Mouse (Mus musculus) neural tube, embryonic 13.5 days (tissue): ENCODE data around the gene Prkce. TPM values are rescaled to one million over a fixed set of nuclear protein-coding genes. Genes with fewer than 3 reads are reported as not detected.

Source experiments
- ATAC-seq: fragments of 200-750 bp; cut with Nextera tagmentation; 2 replicates; pipeline ENCODE4 v1.8.0; 2017; ENCODE audit warnings: low read depth, mild to moderate bottlenecking, moderate TSS enrichment, moderate library complexity
- H3K27ac ChIP-seq: fragments of 300-500 bp; sonication (generic); replicated peaks from 2 replicates; pipeline ENCODE4 v1.5.1; 2015; ENCODE audit warnings: moderate library complexity, mild to moderate bottlenecking, inconsistent platforms
- H3K27me3 ChIP-seq: fragments of 300-500 bp; sonication (generic); 2 replicates; pipeline ENCODE4 v1.6.1; 2015; ENCODE audit warnings: mild to moderate bottlenecking, inconsistent platforms
- H3K36me3 ChIP-seq: fragments of 300-500 bp; sonication (generic); 2 replicates; pipeline ENCODE4 v1.6.1; 2015; ENCODE audit warnings: mild to moderate bottlenecking, inconsistent platforms
- H3K4me1 ChIP-seq: fragments of 300-500 bp; sonication (generic); replicated peaks from 2 replicates; pipeline ENCODE4 v1.6.1; 2015; ENCODE audit warnings: inconsistent platforms
- H3K4me2 ChIP-seq: fragments of 300-500 bp; sonication (generic); 2 replicates; pipeline ENCODE4 v1.6.1; 2015; ENCODE audit warnings: inconsistent platforms, mild to moderate bottlenecking, moderate library complexity
- H3K4me3 ChIP-seq: fragments of 300-500 bp; sonication (generic); 2 replicates; pipeline ENCODE4 v1.5.1; 2015; ENCODE audit warnings: mild to moderate bottlenecking, inconsistent platforms
- H3K9ac ChIP-seq: fragments of 300-500 bp; sonication (generic); 2 replicates; pipeline ENCODE4 v1.6.1; 2015; ENCODE audit warnings: moderate library complexity, mild to moderate bottlenecking, inconsistent platforms
- H3K9me3 ChIP-seq: fragments of 300-500 bp; sonication (generic); 2 replicates; pipeline ENCODE4 v1.6.1; 2016; ENCODE audit warnings: inconsistent platforms
- WGBS: fragments of 180-500 bp; shearing (Covaris S2); methylation state at CpG from one replicate; pipeline ENCODE4 v1.1.7; 2015; 5-methylcytosine and 5-hydroxymethylcytosine counted together
- polyA plus RNA-seq: library from polyadenylated mRNA; unstranded; fragments of >200 nt; fragmentation: Nextera tagmentation; extraction: Ambion mirVana; gene quantifications from 2 replicates; pipeline ENCODE4 v1.2.1, GENCODE M21; 2015

Gene Prkce
- polyA plus RNA-seq, 1 experiment from 2014 or later: 27.7 TPM

GRCm38 (mm10) chr17:86535096-86535495 lies 367.5 kb downstream of the Prkce start:
- H3K27me3 ChIP-seq: no peaks in the 10 kb centered on the region
- 74% methylated on average over 10 of the region's 10 CpGs for WGBS
- H3K9ac ChIP-seq: 0 out of 2 replicates have a peak overlapping the region, but pooled peaks have one; percentile 13
- no peaks in the 10 kb centered on the region for H3K9me3 ChIP-seq
- H3K4me1 ChIP-seq: peaks cover 32% of the 10 kb centered on the region
- H3K36me3 ChIP-seq: no peaks in the 10 kb centered on the region
- no peak overlapping the region for H3K4me2 ChIP-seq
- H3K4me3 ChIP-seq: no peak overlapping the region
- ATAC-seq: peak; percentile 38; the same call in 1 of the 2 replicates
- H3K27ac ChIP-seq: peak overlapping the region; percentile 43; the same call in 1 of the 2 replicates

- WGBS: 54% methylated on average over 22 of the region's 22 CpGs
- Histone ChIP-seq H3K9ac (no peak overlapping the region), H3K36me3 (no peaks in the 10 kb centered on the region), H3K4me1 (peaks cover 32% of the 10 kb centered on the region), H3K27ac (0 out of 2 replicates have a peak overlapping the region, but pooled peaks have one; percentile 2), H3K4me2 (peak overlapping the region; percentile 25), H3K27me3 (no peaks in the 10 kb centered on the region), H3K4me3 (no peak overlapping the region), H3K9me3 (no peaks in the 10 kb centered on the region)
- peak; percentile 71; the same call in 1 of the 2 replicates for ATAC-seq
Observed at GRCm38 (mm10) chr17:86535827-86536656, 368.5 kb downstream of the Prkce start.

- ATAC-seq: no peak
- Histone ChIP-seq H3K4me2 (no peak overlapping the region), H3K4me3 (no peak overlapping the region), H3K9me3 (no peaks in the 10 kb centered on the region), H3K4me1 (peaks cover 17% of the 10 kb centered on the region; the same call in 1 of the 2 replicates), H3K9ac (no peak overlapping the region), H3K27me3 (no peaks in the 10 kb centered on the region), H3K36me3 (no peaks in the 10 kb centered on the region), H3K27ac (no peak overlapping the region)
- 67% methylated on average over 18 of the region's 18 CpGs for WGBS
Observed at GRCm38 (mm10) chr17:86539881-86540430, 372.4 kb downstream of the Prkce start.

DNA sequence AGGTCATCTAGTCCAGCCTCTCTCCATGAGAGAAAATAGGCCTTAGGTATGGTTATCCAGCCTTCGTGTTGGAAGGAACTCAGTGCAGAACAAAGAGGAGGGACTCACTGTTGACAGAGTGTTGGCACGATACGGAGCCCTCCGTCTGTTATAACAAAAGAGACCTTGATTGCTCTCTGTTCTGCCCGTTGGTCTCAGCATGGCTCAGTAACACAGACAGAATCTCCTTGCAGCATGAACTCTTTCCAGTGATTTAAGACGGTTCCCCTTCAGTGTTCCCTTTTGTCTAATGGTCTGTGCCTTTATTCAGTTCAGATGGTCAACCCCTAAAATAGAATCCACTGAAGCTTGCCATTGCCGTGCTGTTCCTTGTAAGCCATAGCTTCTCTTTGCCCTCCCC lies 378.9 kb downstream of the Prkce start:
- ATAC-seq: no peak

DNA sequence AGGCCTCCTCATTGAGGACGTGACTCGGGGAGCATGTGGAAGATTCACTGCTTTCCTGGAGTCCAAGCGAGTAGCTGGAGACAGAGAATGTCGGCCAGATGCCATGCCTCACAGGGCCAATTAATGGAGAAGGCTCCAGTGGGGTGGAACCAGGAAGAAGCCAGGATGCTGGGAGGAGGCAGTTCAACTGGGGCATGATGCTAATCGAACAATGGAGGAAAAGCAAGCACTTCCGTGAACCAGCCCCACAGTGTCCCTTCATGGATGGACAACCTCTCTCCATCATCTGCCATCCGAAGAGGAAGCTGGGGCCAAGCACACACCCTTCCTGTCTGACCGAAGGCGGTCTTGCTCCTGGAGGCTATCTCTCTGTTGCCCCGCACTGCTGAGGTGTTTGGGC lies 381.5 kb downstream of the Prkce start:
- no peaks in the 10 kb centered on the region for H3K36me3 ChIP-seq
- no peak overlapping the region for H3K27ac ChIP-seq
- no peak for ATAC-seq
- no peaks in the 10 kb centered on the region for H3K9me3 ChIP-seq
- 91% methylated on average over 10 of the region's 10 CpGs for WGBS
- H3K27me3 ChIP-seq: no peaks in the 10 kb centered on the region
- 0 out of 2 replicates have a peak, but pooled peaks cover 4% of the 10 kb centered on the region for H3K4me1 ChIP-seq
- H3K4me3 ChIP-seq: no peak overlapping the region
- no peak overlapping the region for H3K4me2 ChIP-seq
- no peak overlapping the region for H3K9ac ChIP-seq

More for the DNA sequence above, 378.9 kb downstream of the Prkce start:
- 22% methylated on average over 7 of the region's 7 CpGs for WGBS
- Histone ChIP-seq H3K9me3 (no peaks in the 10 kb centered on the region), H3K27ac (no peak overlapping the region), H3K36me3 (no peaks in the 10 kb centered on the region), H3K4me1 (0 out of 2 replicates have a peak, but pooled peaks cover 4% of the 10 kb centered on the region), H3K4me3 (no peak overlapping the region), H3K9ac (no peak overlapping the region), H3K27me3 (no peaks in the 10 kb centered on the region), H3K4me2 (no peak overlapping the region)

DNA sequence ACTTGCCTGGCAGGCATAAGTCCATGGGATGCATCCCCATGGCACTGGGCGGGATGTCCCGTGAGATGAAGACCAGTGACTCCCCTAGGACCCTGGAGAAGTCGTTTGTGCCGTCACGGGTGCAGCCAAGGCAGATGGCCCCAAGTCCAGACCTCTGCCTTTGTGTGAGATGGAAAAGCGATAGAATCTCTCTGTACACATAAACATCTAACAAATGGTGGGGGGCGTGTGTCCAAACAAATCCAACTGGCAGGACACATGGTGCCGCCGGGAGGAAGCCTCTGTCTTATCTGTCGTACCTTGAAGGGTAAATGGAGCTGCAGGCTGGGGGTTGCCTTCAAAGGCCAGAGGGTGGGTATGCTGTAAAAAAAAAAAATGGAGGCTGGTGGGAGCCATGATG lies 384.0 kb downstream of the Prkce start:
- no peak for ATAC-seq
- no peak overlapping the region for H3K27ac ChIP-seq
- 0 out of 2 replicates have a peak, but pooled peaks cover 4% of the 10 kb centered on the region for H3K4me1 ChIP-seq
- no peaks in the 10 kb centered on the region for H3K36me3 ChIP-seq
- no peaks in the 10 kb centered on the region for H3K9me3 ChIP-seq
- H3K27me3 ChIP-seq: no peaks in the 10 kb centered on the region
- no peak overlapping the region for H3K4me3 ChIP-seq
- no peak overlapping the region for H3K9ac ChIP-seq
- no peak overlapping the region for H3K4me2 ChIP-seq
- 85% methylated on average over 10 of the region's 10 CpGs for WGBS

DNA sequence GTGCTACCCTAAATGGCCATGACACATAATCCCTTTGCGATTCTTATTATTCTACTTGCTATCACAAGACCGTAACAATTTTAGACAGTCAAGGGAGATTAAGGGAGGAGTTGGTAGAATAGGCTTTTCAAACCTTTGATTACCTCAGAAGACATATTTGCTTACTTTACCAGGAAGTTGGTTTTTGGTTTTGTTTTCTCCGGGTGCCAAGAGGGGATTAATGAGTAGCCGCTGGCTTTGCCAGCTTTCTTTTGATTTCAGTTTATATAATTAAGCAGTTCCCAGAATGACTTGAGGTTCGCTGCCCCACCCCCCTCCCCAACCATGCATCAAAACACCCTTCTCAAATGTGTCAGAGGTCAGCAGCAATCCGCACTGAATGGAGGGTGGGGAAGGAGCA lies 384.4 kb downstream of the Prkce start:
- Histone ChIP-seq H3K9ac (no peak overlapping the region), H3K4me1 (0 out of 2 replicates have a peak, but pooled peaks cover under 1% of the 10 kb centered on the region), H3K4me3 (no peak overlapping the region), H3K36me3 (no peaks in the 10 kb centered on the region), H3K4me2 (no peak overlapping the region), H3K27ac (no peak overlapping the region), H3K9me3 (no peaks in the 10 kb centered on the region), H3K27me3 (no peaks in the 10 kb centered on the region)
- 88% methylated on average over 6 of the region's 6 CpGs for WGBS
- no peak for ATAC-seq

- Histone ChIP-seq H3K27ac (no peak overlapping the region), H3K4me2 (no peak overlapping the region), H3K4me3 (no peak overlapping the region), H3K27me3 (no peaks in the 10 kb centered on the region), H3K9ac (no peak overlapping the region), H3K4me1 (peaks cover 9% of the 10 kb centered on the region), H3K9me3 (no peaks in the 10 kb centered on the region), H3K36me3 (no peaks in the 10 kb centered on the region)
- ATAC-seq: no peak
- WGBS: 75% methylated on average over 15 of the region's 15 CpGs
Observed at GRCm38 (mm10) chr17:86559206-86559891, 391.8 kb downstream of the Prkce start.

DNA sequence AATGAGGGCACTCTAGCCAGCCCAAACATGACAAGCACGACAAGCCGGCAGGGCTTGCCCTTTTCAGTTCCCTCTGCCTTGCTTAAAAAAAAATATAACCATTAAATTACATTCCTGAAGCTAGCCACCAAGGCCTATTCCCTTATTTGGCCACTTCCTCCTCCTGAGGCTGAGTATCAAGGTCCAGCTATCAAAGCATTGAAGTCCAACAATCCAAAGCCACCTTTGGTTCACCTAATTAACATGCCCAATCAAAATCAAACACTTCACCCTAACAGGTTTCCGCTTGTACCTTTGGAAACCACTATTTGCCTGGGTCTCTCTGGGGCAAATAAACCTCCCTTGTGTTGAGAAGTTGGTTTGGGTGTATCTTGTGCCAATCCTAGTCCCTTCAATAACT lies 392.9 kb downstream of the Prkce start:
- peaks cover 9% of the 10 kb centered on the region for H3K4me1 ChIP-seq
- H3K27me3 ChIP-seq: no peaks in the 10 kb centered on the region
- H3K27ac ChIP-seq: no peak overlapping the region
- no peak overlapping the region for H3K9ac ChIP-seq
- no peaks in the 10 kb centered on the region for H3K9me3 ChIP-seq
- H3K36me3 ChIP-seq: no peaks in the 10 kb centered on the region
- ATAC-seq: no peak
- no peak overlapping the region for H3K4me3 ChIP-seq
- 88% methylated on average over 3 of the region's 3 CpGs for WGBS
- H3K4me2 ChIP-seq: no peak overlapping the region

GRCm38 (mm10) chr17:86570491-86570890 lies 402.9 kb downstream of the Prkce start:
- Histone ChIP-seq H3K36me3 (no peaks in the 10 kb centered on the region), H3K27ac (no peak overlapping the region), H3K4me1 (no peaks in the 10 kb centered on the region), H3K9me3 (no peaks in the 10 kb centered on the region), H3K9ac (no peak overlapping the region), H3K27me3 (no peaks in the 10 kb centered on the region), H3K4me2 (no peak overlapping the region), H3K4me3 (no peak overlapping the region)
- ATAC-seq: no peak
- 82% methylated on average over 5 of the region's 5 CpGs for WGBS

GRCm38 (mm10) chr17:86571266-86571665 lies 403.7 kb downstream of the Prkce start:
- no peak overlapping the region for H3K9ac ChIP-seq
- no peaks in the 10 kb centered on the region for H3K4me1 ChIP-seq
- no peaks in the 10 kb centered on the region for H3K27me3 ChIP-seq
- H3K4me2 ChIP-seq: no peak overlapping the region
- no peak overlapping the region for H3K27ac ChIP-seq
- no peak overlapping the region for H3K4me3 ChIP-seq
- H3K36me3 ChIP-seq: no peaks in the 10 kb centered on the region
- no peaks in the 10 kb centered on the region for H3K9me3 ChIP-seq
- no peak for ATAC-seq
- 95% methylated on average over 3 of the region's 3 CpGs for WGBS

DNA sequence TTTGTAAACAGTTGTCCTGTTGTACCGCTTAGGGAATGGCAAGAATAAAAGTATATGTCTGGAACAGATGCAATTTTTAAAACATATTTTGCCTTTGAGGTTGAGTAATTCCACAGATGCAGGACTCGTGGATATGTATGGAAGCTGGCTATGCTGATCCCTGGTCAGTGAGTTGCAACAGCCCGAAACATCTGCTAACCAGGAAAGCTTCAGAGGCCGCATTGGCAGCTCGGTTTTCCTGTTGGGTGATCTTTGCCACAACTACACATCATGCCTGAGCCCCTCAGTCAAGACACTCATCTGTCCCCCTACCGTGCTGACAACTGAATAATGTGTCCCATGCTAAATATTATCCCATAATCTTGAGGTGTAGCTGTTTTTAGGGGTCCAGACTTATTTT lies 404.6 kb downstream of the Prkce start:
- Histone ChIP-seq H3K4me1 (no peaks in the 10 kb centered on the region), H3K4me3 (no peak overlapping the region), H3K9ac (no peak overlapping the region), H3K9me3 (no peaks in the 10 kb centered on the region), H3K36me3 (no peaks in the 10 kb centered on the region), H3K27ac (no peak overlapping the region), H3K4me2 (no peak overlapping the region), H3K27me3 (no peaks in the 10 kb centered on the region)
- ATAC-seq: no peak
- 83% methylated on average over 6 of the region's 6 CpGs for WGBS
